Mouse (Mus musculus) liver, adult 2 months (tissue): ENCODE measurements around the gene Arhgef28. TPM values are rescaled to one million over a fixed set of nuclear protein-coding genes. Genes with fewer than 3 reads are reported as not detected.

Source experiments
- DNase-seq: peaks from one replicate; pipeline ENCODE4 v3.0.0-alpha.2; 2011; ENCODE audit warnings: low read depth, low spot score; ENCODE audit errors: extremely low read depth
- H3K27ac ChIP-seq: fragments of 200-500 bp; replicated peaks from 2 replicates; pipeline ENCODE4 v1.5.1; 2012; ENCODE audit warnings: low read depth, mild to moderate bottlenecking, control low read depth, inconsistent platforms, low read length; ENCODE audit not compliant: insufficient read depth
- H3K27me3 ChIP-seq: fragments of 200-500 bp; 2 replicates; pipeline ENCODE4 v1.6.1; 2012; ENCODE audit warnings: mild to moderate bottlenecking, moderate library complexity, low read length, inconsistent platforms; ENCODE audit not compliant: control insufficient read depth, insufficient read depth
- H3K36me3 ChIP-seq: fragments of 200-500 bp; 2 replicates; pipeline ENCODE4 v1.6.1; 2012; ENCODE audit warnings: low read length, inconsistent platforms; ENCODE audit not compliant: control insufficient read depth, insufficient read depth
- H3K4me1 ChIP-seq: fragments of 200-500 bp; 2 replicates; pipeline ENCODE4 v1.6.1; 2011; ENCODE audit warnings: low read length; ENCODE audit not compliant: control insufficient read depth, insufficient read depth
- H3K4me3 ChIP-seq: fragments of 200-500 bp; 2 replicates; pipeline ENCODE4 v1.5.1; 2011; ENCODE audit warnings: low read depth, mild to moderate bottlenecking, control low read depth, low read length, moderate library complexity; ENCODE audit not compliant: insufficient read depth
- H3K79me2 ChIP-seq: fragments of 200-500 bp; 2 replicates; pipeline ENCODE4 v1.6.1; 2012; ENCODE audit warnings: inconsistent platforms, mild to moderate bottlenecking, low read length, moderate library complexity; ENCODE audit not compliant: control insufficient read depth, insufficient read depth
- H3K9ac ChIP-seq: fragments of 200-500 bp; 2 replicates; pipeline ENCODE4 v1.6.1; 2012; ENCODE audit warnings: low read depth, mild to moderate bottlenecking, control low read depth, inconsistent platforms, low read length
- CTCF ChIP-seq: fragments of 200-500 bp; IDR thresholded peaks from 2 replicates; pipeline ENCODE4 v1.5.1; 2011; ENCODE audit warnings: low read depth, low read length, control low read depth
- POLR2A ChIP-seq: fragments of 200-500 bp; IDR thresholded peaks from 2 replicates; pipeline ENCODE4 v1.6.1; 2011; ENCODE audit warnings: low read length, control low read depth; ENCODE audit not compliant: insufficient read depth; ENCODE audit errors: extremely low read depth
- WGBS: fragments of 180-500 bp; shearing (Covaris S2); methylation state at CpG from one replicate; pipeline ENCODE4 v1.1.7; 2018; 5-methylcytosine and 5-hydroxymethylcytosine counted together
- polyA plus RNA-seq: library from polyadenylated mRNA; depleted of rRNA; stranded (reverse); fragments of >200 nt; gene quantifications from 2 replicates; pipeline ENCODE4 v1.2.3, GENCODE M21; 2012
- total RNA-seq: library from RNA; depleted of rRNA; stranded (reverse); fragments of >200 nt; gene quantifications from 2 replicates; pipeline ENCODE4 v1.2.3, GENCODE M21; 2014

Gene Arhgef28
- total and polyA plus RNA-seq, 2 experiments: 0.20 to 0.37 TPM

- H3K36me3 ChIP-seq: no peaks in the 10 kb centered on the region
- WGBS: 97% methylated on average over 4 of the region's 4 CpGs
- TF ChIP-seq POLR2A: no peak
- no peak for TF ChIP-seq CTCF
- DNase-seq: no peak
- H3K9ac ChIP-seq: no peak overlapping the region
- no peak overlapping the region for H3K27ac ChIP-seq
- H3K4me1 ChIP-seq: no peaks in the 10 kb centered on the region
- no peaks in the 10 kb centered on the region for H3K27me3 ChIP-seq
- H3K4me3 ChIP-seq: no peak overlapping the region
- no peaks in the 10 kb centered on the region for H3K79me2 ChIP-seq
These were observed 192.5 kb downstream of the Arhgef28 start for GRCm38 (mm10) chr13:98013715-98014114.

DNA sequence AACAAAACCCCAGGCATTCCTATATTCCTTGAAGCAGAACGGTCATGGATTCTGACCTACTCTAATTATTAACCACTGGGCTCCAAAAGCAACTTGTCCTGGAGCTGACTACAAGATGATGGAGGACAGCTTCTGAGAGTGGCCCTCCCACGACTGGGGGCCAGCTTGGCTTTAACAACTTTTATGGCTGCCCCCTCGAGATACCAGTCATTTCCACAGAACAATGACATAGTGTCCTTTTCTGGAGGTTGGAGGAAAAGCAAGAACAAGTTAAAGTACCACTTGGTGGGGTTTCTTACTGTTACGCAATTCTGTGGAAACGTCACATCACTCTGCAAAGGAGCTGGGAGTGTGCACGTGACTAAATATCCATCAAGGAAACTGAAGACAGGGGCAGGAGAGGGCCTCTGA is 194.3 kb downstream of the Arhgef28 start:
- Histone ChIP-seq H3K79me2 (no peaks in the 10 kb centered on the region), H3K9ac (no peak overlapping the region), H3K27me3 (no peaks in the 10 kb centered on the region), H3K4me3 (no peak overlapping the region), H3K27ac (no peak overlapping the region), H3K4me1 (no peaks in the 10 kb centered on the region), H3K36me3 (no peaks in the 10 kb centered on the region)
- no peak for DNase-seq
- WGBS: 61% methylated on average over 6 of the region's 6 CpGs
- TF ChIP-seq CTCF (no peak), POLR2A (no peak)

DNA sequence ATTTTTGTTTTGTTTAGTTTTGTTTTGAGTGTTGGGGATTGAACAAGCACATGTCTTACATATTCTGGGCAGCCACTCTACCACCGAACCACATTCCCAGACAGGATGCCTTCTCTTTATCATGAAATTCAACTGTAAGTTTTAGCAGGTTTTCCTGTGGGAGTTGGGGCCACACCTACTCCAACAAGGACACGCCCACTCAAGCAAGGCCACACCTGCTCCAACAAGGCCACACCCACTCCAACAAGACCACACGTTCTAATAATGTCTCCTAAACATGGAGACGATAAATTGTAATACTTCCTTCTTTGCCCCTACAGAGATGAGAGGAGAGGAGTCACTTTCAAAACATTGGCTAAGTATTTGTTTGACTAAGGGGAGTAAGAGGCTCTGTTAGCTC is 197.2 kb downstream of the Arhgef28 start:
- 59% methylated on average over 4 of the region's 4 CpGs for WGBS
- H3K4me1 ChIP-seq: no peaks in the 10 kb centered on the region
- H3K79me2 ChIP-seq: no peaks in the 10 kb centered on the region
- H3K27me3 ChIP-seq: no peaks in the 10 kb centered on the region
- no peak overlapping the region for H3K27ac ChIP-seq
- no peak overlapping the region for H3K4me3 ChIP-seq
- no peaks in the 10 kb centered on the region for H3K36me3 ChIP-seq
- no peak overlapping the region for H3K9ac ChIP-seq
- TF ChIP-seq CTCF (no peak), POLR2A (no peak)
- DNase-seq: no peak

GRCm38 (mm10) chr13:98008588-98008987 is 197.7 kb downstream of the Arhgef28 start:
- TF ChIP-seq CTCF (no peak), POLR2A (no peak)
- H3K9ac ChIP-seq: no peak overlapping the region
- H3K4me3 ChIP-seq: no peak overlapping the region
- no peaks in the 10 kb centered on the region for H3K79me2 ChIP-seq
- no peak overlapping the region for H3K27ac ChIP-seq
- no peak for DNase-seq
- no peaks in the 10 kb centered on the region for H3K36me3 ChIP-seq
- no peaks in the 10 kb centered on the region for H3K27me3 ChIP-seq
- 62% methylated on average over 10 of the region's 10 CpGs for WGBS
- no peaks in the 10 kb centered on the region for H3K4me1 ChIP-seq

DNA sequence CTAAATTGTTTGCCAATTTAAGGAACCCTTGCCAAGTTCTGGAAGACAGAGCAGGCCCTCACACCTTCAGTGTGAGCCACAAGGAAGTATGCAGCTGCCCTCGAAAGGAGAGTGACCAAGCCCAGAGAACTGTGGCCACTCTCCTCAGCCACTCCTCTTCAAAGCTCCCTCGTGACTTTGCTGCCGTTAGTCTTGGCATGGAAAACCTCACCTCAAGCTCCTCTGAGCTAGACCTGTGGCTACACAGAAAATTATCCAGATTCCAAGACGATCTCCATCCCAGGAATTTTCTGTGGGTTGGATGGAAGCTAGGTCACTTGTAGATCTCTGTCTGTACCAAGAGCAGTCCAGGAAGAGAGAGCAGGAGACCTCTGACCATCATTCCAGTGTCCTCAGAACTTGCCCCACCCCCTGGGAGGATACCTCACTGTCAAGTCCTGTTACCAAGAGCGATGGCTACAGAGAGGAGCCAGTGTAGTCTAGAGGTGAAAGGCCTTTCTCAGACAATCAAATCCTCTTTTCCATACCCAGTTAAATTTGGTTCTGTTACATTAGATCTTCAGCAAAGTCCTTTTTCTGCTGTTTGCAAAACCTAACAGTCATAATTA is 200.5 kb downstream of the Arhgef28 start:
- Histone ChIP-seq H3K27ac (no peak overlapping the region), H3K79me2 (no peaks in the 10 kb centered on the region), H3K9ac (no peak overlapping the region), H3K36me3 (no peaks in the 10 kb centered on the region), H3K27me3 (no peaks in the 10 kb centered on the region), H3K4me1 (no peaks in the 10 kb centered on the region), H3K4me3 (no peak overlapping the region)
- TF ChIP-seq POLR2A (no peak), CTCF (no peak)
- DNase-seq: no peak
- WGBS: 84% methylated on average over 5 of the region's 5 CpGs

DNA sequence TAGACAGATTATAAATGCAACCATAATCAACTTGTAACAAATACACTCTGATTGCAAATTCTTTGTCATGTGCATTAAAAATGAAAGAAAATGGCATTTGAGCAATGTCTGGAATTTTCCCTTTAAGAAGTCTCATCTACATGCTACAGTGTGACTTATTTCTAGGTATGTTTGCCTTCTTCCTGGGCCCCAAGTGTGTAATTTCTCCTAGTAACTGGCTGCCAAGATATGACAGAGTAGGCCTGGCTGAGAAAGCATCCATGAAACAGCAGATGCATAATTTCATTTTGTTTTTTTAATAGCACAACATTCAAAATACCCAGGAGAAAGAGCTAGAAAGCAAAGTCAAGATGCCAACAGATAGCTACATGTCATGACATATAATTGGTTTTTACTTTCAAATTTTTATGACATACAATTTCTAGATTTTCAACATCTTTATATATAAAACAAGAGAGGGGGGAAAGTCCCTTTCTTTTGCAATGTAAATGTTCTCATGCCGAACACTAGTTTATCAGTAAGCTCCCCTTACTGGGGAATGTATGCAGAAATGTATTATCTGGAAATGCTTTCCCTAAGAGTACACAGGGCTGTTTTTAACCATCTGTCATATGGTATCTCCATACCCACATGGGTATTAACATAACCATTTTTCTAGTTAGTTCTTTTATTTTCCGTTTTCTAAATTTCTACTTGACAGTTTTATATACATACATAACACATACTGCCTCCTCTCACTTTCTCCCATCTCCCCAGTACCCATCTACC is 201.4 kb downstream of the Arhgef28 start:
- Histone ChIP-seq H3K27me3 (no peaks in the 10 kb centered on the region), H3K9ac (no peak overlapping the region), H3K36me3 (no peaks in the 10 kb centered on the region), H3K4me1 (no peaks in the 10 kb centered on the region), H3K79me2 (no peaks in the 10 kb centered on the region), H3K4me3 (no peak overlapping the region), H3K27ac (no peak overlapping the region)
- WGBS: 89% methylated on average over 2 of the region's 2 CpGs
- TF ChIP-seq CTCF (no peak), POLR2A (no peak)
- no peak for DNase-seq
